Mouse (Mus musculus) megakaryocyte, embryonic 14.5 days (primary cell): ENCODE results near the gene Traf3. TPM values are rescaled to one million over a fixed set of nuclear protein-coding genes. Genes with fewer than 3 reads are reported as not detected.

Experiments
- H3K27me3 ChIP-seq: replicated peaks from 2 replicates; pipeline ENCODE3; 2012; ENCODE audit warnings: inconsistent platforms
- H3K36me3 ChIP-seq: replicated peaks from 2 replicates; pipeline ENCODE3; 2012; ENCODE audit warnings: low read length, inconsistent platforms, mixed read lengths
- H3K4me1 ChIP-seq: 2 replicates; pipeline ENCODE4 v1.6.1; 2012; ENCODE audit warnings: inconsistent platforms
- H3K4me3 ChIP-seq: replicated peaks from 2 replicates; pipeline ENCODE3; 2012; ENCODE audit warnings: moderate library complexity, mild to moderate bottlenecking, inconsistent platforms
- H3K9me3 ChIP-seq: 2 replicates; pipeline ENCODE4 v1.6.1; 2012; ENCODE audit warnings: inconsistent platforms
- FLI1 ChIP-seq: IDR thresholded peaks from 2 replicates; pipeline ENCODE4 v1.6.1; 2012; ENCODE audit warnings: low read length, inconsistent platforms, mixed read lengths
- GATA1 ChIP-seq: IDR thresholded peaks from 3 replicates; pipeline ENCODE4 v1.6.1; 2012; ENCODE audit warnings: mixed read lengths, low read length, inconsistent platforms, borderline replicate concordance
- polyA plus RNA-seq: library from polyadenylated mRNA; stranded (reverse); fragments of >175 nt; gene quantifications from 2 replicates; pipeline ENCODE4 v1.2.3, GENCODE M21; 2012; ENCODE audit warnings: low replicate concordance; ENCODE audit not compliant: insufficient read depth

The Traf3 gene
- polyA plus RNA-seq, 1 experiment = 5.1 TPM

DNA sequence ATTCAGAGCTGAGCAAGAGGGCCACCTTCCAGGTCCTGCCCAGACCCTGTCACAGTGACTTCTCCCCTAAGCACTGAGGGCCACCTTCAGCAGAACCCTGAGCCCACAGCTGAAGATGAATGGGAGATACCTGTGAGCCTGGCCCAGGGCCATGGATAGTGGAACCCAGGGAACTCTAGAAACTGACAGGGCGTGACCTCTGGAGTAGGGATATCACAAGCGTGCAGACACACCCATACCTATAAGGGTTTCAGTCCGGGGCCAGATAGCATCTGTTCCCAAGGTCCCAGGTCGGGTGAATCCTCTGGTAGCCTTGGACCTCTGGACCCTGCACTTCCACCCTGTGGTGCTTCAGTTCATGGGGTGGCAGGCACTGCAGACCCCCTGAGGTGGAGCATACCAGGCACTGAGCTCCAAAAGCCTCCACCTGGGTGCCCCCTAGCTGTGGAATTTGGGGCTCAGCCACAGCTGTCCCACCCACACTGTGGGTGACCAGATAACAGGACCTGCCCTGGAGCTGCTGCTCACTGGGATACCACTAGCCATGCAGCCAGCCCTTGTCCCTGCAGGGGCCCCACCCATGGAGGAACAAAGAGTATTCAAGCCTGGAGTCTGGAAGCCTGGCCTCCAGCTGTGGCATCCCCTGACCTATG lies 101.6 kb downstream of the Traf3 start:
- peaks cover 42% of the 10 kb centered on the region for H3K27me3 ChIP-seq
- TF ChIP-seq GATA1 (no peak), FLI1 (no peak)
- no peaks in the 10 kb centered on the region for H3K9me3 ChIP-seq
- peaks cover 56% of the 10 kb centered on the region for H3K36me3 ChIP-seq
- H3K4me1 ChIP-seq = peaks cover 34% of the 10 kb centered on the region
- no peak overlapping the region for H3K4me3 ChIP-seq

- no peak for TF ChIP-seq GATA1
- no peak for TF ChIP-seq FLI1
- H3K4me3 ChIP-seq = peak within 1 kb of the TSS; percentile 77
- H3K4me1 ChIP-seq = peaks cover 56% of the 10 kb centered on the region
Measured at GRCm38 (mm10) chr12:111270629-111271277, 104.6 kb downstream of the Traf3 start, which contains the start of gene Amn. Gene Amn, plus strand, starts transcription at chr12:111271095.

DNA sequence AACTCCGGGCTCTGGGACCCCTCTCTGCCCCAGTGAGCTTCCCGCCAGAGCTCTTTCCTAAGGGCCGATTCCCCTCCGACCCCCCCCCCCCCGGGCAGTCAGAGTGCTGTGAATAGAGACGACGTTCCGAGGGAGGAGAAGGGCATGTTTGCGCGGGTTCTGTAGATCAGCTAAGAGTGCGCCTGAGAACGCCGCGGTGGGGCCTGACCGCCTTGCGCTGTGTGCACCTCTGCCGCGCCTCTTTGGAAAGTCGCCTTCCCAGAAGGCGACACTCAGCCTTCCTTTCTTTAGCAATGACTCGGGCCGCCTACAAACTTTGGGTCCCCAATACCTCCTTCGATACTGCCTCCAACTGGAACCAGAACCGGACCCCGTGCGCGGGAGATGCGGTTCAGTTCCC lies 105.2 kb downstream of the Traf3 start:
- H3K27me3 ChIP-seq = peaks cover 78% of the 10 kb centered on the region
- 0 out of 2 replicates have a peak, but pooled peaks cover under 1% of the 10 kb centered on the region for H3K9me3 ChIP-seq
- no peak for TF ChIP-seq FLI1
- no peak for TF ChIP-seq GATA1
- H3K4me3 ChIP-seq = peak overlapping the region; percentile 77
- peaks cover 20% of the 10 kb centered on the region for H3K36me3 ChIP-seq
- peaks cover 57% of the 10 kb centered on the region for H3K4me1 ChIP-seq

More at GRCm38 (mm10) chr12:111270629-111271277, 104.6 kb downstream of the Traf3 start, which contains the start of gene Amn:
- Histone ChIP-seq H3K27me3 (peaks cover 71% of the 10 kb centered on the region), H3K9me3 (no peaks in the 10 kb centered on the region), H3K36me3 (peaks cover 26% of the 10 kb centered on the region)

GRCm38 (mm10) chr12:111271966-111272365 lies 105.8 kb downstream of the Traf3 start:
- Histone ChIP-seq H3K27me3 (peaks cover 83% of the 10 kb centered on the region), H3K4me3 (peak overlapping the region; percentile 77), H3K9me3 (0 out of 2 replicates have a peak, but pooled peaks cover 6% of the 10 kb centered on the region), H3K4me1 (peaks cover 59% of the 10 kb centered on the region), H3K36me3 (peaks cover 14% of the 10 kb centered on the region)
- TF ChIP-seq GATA1 = no peak
- no peak for TF ChIP-seq FLI1

DNA sequence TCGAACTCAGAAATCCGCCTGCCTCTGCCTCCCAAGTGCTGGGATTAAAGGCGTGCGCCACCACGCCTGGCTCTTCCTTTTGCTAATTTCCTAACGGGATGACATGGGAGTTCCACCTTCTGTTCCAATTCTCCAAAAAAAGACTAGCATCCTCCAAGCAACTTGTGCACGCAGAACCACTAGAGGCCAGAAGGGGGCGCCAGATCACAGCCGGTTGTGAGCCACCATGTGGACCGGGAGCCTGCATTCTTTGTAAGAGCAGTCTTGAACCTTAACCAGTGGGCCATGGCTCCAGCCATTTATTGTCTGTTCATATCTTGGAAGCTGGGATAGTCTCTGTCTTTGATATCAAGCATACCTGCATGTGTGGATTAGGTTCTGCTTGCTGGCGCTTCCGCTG lies 106.2 kb downstream of the Traf3 start:
- Histone ChIP-seq H3K27me3 (peaks cover 87% of the 10 kb centered on the region), H3K4me3 (no peak overlapping the region), H3K36me3 (peaks cover 10% of the 10 kb centered on the region), H3K4me1 (peaks cover 59% of the 10 kb centered on the region), H3K9me3 (0 out of 2 replicates have a peak, but pooled peaks cover 6% of the 10 kb centered on the region)
- TF ChIP-seq FLI1 = no peak
- no peak for TF ChIP-seq GATA1

- no peak for TF ChIP-seq FLI1
- no peak for TF ChIP-seq GATA1
- Histone ChIP-seq H3K9me3 (peaks cover 14% of the 10 kb centered on the region), H3K27me3 (peaks cover 88% of the 10 kb centered on the region), H3K4me1 (peaks cover 50% of the 10 kb centered on the region), H3K36me3 (no peaks in the 10 kb centered on the region), H3K4me3 (peak overlapping the region; percentile 81)
Measured at GRCm38 (mm10) chr12:111274006-111274405, 107.8 kb downstream of the Traf3 start.

DNA sequence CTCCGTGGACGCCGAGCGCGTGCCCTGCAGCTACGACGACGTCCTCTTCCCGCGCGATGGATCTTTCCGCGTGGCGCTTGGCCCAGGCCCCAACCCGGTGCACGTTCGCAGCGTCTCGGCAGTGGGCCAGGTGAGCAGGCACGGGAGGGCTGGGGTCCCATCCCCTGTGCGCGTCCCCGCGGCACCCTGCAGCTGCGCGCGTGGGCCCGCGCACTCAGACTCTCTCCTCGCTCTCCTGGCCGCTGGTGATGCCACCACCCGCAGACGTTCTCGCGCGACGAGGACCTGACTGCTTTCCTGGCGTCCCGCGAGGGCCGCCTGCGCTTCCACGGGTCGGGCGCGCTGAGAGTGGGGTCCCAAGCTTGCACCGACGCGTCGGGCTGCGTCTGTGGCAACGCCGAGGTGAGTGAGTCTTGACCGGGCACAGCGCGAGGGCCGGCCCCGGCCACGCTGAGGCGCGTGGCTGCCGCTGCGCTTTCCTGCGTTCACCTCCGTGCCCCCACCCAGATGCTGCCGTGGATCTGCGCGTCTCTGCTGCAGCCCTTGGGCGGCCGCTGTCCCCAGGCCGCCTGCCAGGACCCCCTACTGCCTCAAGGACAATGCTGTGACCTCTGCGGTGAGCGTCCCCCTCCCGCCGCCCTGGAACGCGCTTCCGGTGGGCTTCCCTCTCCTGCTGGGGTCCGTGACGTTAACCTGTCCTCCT lies 108.4 kb downstream of the Traf3 start:
- TF ChIP-seq FLI1 = no peak
- no peak for TF ChIP-seq GATA1
- H3K36me3 ChIP-seq = no peaks in the 10 kb centered on the region
- H3K4me3 ChIP-seq = peak overlapping the region; percentile 81

GRCm38 (mm10) chr12:111275150-111275841 lies 109.1 kb downstream of the Traf3 start:
- Histone ChIP-seq H3K36me3 (no peaks in the 10 kb centered on the region), H3K4me3 (peak overlapping the region; percentile 81), H3K9me3 (peaks cover 26% of the 10 kb centered on the region), H3K4me1 (peaks cover 41% of the 10 kb centered on the region), H3K27me3 (peaks cover 85% of the 10 kb centered on the region)
- TF ChIP-seq GATA1 (no peak), FLI1 (no peak)

More for the DNA sequence above, 108.4 kb downstream of the Traf3 start:
- peaks cover 20% of the 10 kb centered on the region for H3K9me3 ChIP-seq
- H3K4me1 ChIP-seq = peaks cover 47% of the 10 kb centered on the region
- peaks cover 88% of the 10 kb centered on the region for H3K27me3 ChIP-seq

GRCm38 (mm10) chr12:111276371-111276770 lies 110.2 kb downstream of the Traf3 start:
- Histone ChIP-seq H3K27me3 (peaks cover 74% of the 10 kb centered on the region), H3K9me3 (peaks cover 28% of the 10 kb centered on the region), H3K36me3 (no peaks in the 10 kb centered on the region), H3K4me3 (no peak overlapping the region), H3K4me1 (peaks cover 32% of the 10 kb centered on the region)
- TF ChIP-seq FLI1 (no peak), GATA1 (no peak)

DNA sequence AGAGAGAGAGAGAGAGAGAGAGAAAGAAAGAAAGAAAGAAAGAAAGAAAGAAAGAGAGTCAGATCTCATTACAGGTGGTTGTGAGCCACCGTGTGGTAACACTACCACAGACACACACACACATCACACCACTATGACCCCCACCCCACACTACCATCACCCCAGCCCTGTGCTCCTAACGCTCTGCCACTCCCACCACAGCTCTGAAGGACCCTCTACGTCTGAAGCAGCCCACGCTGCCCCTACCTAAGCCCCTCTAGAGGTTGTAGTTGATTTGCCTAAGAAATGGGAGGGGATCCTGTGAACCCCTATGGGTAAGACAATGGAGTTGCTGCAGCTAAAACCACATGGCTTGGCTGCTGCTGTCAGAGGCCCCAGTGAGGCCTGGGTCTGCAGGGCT lies 117.4 kb downstream of the Traf3 start:
- no peak for TF ChIP-seq FLI1
- TF ChIP-seq GATA1 = no peak
- Histone ChIP-seq H3K9me3 (peaks cover 18% of the 10 kb centered on the region), H3K27me3 (peaks cover 51% of the 10 kb centered on the region), H3K4me1 (peaks cover 5% of the 10 kb centered on the region; the same call in 1 of the 2 replicates), H3K4me3 (no peak overlapping the region), H3K36me3 (no peaks in the 10 kb centered on the region)
